Mouse (Mus musculus) gastrocnemius, postnatal 25 days (tissue): ENCODE results near the gene Uncx. TPM values are rescaled to one million over a fixed set of nuclear protein-coding genes. Genes with fewer than 3 reads are reported as not detected.

Source experiments
- DNase-seq: peaks from one replicate; pipeline ENCODE4 v3.0.0; 2022
- total RNA-seq, 2 experiments: library from RNA; stranded (reverse); gene quantifications; 1 replicate in 1 of 2; 2 replicates in 1 of 2; pipeline ENCODE4 v1.2.3; 2021

The Uncx gene
- total RNA-seq, 2 experiments from 2014 or later: not detected

DNA sequence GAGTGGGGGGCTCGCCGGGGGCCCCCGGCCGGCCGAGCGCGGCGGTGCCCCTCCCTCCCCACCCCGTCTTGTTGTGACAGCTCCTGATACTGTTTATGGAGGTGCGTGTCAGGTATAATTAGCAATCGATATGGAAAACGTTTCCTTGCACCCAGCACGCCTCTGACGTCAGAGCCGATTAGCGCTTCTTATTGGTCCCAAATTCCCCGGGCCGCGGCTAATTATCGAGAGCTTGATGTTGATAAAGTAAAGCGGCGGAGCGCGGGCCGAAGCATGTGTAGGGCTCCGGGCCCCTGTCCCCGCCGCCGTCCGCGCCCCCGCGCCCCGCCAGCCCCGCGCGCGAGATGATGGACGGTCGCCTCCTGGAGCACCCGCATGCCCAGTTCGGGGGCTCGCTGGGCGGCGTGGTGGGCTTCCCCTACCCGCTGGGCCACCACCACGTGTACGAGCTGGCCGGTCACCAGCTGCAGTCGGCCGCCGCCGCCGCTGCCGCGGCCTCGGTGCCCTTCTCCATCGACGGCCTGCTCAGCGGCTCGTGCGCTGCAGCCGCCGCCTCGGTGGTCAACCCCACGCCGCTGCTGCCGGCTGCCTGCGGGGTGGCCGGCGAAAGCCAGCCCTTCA is 466 bp downstream of the Uncx start:
- DNase-seq: no peak

DNA sequence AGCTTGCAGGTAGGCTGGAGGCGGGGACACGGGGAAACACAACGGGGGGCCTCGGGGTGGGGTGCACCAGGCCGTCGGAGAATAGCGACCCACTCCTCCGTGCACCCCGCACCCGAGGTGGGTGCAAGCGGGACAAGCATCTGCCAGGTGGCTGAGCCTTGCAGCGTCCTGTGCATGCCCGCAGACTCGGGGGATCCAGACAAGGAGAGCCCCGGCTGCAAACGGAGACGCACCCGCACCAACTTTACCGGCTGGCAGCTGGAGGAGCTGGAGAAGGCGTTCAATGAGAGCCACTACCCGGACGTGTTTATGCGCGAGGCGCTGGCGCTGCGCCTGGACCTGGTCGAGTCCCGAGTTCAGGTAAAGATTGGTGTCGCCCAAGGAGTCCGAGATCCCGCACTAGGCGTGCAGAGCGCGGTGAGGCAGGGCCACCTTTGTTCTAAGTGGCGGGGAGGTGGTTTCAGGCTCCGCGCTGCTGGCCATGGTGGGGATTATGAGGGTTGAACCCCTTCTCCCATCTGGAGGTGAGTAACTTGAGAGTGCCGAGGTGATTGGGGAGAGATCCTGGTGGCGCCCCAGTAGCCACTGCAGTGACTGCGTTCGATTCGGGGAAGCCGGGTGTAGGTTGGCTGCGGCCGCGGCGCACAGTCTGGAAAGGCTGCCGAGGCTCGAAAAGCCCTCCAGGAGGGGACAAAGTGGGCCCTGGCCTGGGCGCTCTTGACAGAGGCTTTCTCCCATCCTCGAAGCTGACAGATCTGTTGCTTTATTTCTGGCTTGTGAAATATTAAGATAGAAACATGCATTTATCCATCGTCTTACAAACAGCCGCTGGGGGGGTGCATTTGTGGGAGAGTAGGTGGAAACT is 1.2 kb downstream of the Uncx start:
- no peak for DNase-seq

DNA sequence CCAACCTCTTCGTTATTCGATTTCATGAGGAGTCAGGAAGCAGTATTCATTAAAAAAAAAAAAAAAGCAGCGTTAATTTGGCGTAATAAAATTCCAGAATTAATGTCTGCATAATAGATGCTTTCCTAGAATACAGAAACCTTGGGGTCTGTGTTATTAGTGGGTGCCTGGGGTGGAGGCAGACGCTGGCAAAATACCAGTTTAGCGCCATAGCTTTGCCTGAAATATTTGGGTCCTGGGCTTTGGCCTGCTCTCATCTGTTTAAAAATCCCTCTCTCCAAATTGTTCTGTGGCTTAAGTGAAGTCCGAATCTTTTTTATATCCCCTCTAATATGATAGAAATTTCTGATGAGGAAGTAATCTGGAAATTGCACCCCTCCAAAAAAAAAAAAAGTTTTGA is 1.9 kb downstream of the Uncx start:
- DNase-seq: no peak

DNA sequence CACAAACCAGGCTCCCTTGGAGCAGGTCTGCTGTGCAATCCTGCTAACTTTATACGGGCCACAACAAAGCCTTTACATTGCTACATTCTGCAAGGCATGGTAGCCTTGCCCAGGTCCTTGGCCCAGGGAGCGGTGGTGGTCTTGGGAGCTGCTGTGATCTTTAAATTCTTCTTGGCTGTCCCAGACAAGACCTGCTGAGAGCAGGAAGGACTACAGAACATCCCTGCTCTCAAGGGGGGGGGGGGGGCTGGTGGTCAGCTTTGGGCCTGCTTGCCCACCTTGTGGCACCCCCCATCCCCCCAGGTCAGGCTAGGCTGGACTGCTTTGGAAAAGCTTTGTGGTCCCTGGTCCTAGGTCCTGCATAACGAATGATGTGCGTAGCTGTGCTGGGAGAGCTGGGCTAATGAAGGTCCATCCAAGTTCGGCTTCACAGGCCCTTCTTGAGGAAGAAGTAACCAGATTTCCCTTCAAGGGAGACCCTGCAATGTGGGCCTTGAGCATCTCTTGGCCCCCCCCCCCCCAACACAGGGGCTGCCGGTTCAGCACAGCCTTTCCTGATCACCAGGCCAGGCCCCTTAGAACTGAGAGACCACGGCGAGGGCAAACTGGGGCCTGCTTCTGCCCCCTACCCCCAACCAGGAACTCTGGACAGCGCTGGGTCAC is 2.5 kb downstream of the Uncx start:
- no peak for DNase-seq

DNA sequence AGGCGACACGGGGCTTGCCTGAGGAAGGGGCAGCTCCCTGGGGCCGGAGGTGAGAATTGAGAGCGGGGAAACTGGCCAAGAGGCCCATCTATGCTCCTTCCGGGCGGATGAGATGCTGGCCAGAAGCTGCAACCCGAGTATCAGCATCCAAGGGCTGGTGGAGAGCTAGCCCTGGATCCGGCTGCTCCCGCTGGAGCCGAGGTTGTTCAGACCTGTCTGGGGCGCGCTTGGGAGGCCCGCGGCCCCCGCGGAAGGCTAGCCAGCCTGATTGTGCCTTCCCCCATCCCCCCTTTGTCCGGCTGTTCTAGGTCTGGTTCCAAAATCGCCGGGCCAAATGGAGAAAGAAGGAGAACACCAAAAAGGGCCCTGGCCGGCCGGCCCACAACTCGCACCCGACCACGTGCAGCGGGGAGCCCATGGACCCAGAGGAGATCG is 3.1 kb downstream of the Uncx start:
- DNase-seq: no peak

DNA sequence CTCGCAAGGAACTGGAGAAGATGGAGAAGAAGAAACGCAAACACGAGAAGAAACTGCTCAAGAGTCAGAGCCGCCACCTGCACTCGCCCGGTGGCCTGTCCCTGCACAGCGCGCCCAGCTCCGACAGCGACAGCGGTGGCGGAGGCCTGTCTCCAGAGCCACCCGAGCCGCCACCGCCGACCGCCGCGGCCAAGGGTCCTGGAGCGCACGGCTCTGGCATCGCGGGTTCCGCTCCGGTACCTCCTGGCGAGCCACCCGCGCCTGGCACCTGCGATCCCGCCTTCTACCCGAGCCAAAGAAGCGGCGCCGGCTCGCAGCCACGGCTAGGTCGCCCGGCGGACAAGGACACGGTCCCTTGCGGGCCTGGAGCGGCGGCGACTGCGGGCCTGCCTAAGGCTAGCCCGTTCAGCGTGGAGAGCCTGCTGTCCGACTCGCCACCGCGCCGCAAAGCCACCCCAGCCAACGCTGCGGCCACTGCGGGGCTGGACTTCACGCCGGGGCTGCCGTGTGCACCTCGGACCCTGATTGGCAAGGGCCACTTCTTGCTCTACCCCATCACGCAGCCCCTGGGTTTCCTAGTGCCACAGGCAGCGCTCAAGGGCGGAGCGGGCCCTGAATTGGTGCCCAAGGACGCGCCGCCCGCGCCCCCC is 3.6 kb downstream of the Uncx start:
- no peak for DNase-seq

DNA sequence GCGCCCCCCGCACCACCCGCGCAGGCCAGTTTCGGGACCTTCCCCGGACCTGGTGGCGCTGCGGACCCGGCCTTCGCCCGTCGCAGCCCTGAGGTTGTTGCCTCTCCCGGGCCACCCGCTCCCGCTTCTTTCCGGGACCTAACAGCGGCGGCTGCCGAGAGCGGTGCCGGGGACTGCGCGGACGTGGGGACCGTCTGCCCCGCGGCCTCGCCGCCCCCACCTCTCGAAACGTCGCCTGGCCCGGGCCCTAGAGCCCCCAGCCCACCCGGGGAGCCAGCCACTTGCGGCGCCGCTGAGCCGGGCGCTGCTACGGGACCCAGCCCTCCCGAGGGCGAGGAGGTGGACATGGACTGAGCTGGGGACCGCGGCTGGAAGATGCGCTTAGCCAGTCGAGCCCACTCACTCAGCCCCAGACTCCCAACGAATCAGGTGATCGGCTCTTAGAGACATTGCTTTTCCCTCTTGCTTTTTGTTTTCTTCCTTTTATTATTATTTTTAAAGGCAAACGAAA is 4.2 kb downstream of the Uncx start:
- no peak for DNase-seq

DNA sequence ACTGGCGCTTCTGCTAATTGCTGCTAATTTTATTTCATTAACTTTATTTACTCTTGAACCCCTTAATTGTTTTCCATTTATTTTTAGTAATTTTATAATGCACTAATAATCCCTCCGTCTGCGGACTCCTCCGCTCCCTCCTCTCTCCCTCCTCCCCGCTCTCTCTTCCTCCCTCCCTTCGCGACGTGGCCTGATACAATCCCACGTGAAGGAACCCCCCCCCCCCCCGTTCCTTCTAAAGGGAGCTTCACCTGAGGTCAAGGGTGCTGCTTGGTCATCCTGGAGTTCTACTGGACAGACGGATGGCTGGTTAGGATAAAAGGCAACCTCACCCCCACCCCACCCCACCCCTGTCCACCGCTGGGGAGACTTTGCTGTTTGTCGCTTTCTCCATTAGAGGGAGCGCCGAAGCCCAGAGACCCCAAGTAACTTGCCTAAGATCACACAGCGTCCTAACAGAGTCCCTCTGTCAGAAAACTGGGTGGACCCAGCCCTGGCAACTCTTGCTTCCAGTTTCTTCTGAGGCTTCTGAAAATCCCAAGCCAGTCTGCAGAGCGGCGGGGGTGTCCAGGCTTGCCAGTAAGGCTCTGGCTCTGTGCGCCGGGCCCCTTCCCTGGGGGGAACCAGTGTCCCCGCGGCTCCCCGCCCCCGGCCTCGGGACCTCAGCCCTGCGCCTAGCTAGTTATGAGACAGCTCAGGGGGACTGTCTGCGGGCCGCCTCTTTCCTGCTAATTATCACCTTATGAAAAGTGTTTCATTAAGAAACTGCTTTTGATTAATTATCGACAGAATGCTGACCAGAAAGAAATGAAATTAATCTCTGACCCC is 10.4 kb downstream of the Uncx start:
- no peak for DNase-seq

DNA sequence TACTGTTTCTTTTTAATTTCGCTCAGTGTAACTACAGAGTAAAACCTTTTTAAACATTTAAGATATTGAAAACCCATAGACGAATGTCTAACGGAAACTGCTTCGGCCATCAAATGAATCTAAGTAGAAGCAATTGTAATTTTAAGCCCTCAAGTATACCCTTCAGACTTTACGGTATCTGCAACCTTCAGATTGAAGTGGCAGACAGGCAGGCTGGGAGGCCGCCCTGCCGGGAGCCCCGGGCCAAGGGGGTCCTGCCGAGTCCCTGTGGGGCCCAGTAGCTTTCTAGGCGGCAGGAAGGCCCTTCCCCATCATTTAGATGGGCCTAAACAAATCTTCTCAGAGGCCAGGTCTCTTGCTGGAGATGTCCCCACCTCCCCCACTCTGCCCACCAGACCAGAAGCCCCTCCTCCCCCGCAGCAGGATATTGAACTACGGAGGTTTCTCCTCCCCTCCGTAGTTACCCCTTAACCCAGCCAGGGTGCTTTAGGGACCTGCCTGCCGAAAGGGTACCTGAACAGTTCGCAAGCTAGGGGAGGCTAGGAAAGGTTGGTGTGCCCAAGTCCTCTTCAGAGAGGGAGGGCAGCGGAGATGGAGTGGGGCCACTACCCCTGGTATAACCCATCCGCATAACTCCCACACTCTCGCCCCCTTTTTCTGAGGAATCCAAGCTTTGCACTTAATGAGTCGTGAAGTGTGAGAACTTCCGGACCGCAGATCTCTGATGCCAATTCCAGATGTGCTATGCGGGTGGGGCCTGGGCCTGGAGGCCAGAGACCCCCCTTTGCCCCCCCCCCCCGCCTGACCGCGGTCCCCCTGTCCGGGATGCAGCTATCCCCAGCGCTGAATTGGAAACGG is 11.4 kb downstream of the Uncx start:
- no peak for DNase-seq

DNA sequence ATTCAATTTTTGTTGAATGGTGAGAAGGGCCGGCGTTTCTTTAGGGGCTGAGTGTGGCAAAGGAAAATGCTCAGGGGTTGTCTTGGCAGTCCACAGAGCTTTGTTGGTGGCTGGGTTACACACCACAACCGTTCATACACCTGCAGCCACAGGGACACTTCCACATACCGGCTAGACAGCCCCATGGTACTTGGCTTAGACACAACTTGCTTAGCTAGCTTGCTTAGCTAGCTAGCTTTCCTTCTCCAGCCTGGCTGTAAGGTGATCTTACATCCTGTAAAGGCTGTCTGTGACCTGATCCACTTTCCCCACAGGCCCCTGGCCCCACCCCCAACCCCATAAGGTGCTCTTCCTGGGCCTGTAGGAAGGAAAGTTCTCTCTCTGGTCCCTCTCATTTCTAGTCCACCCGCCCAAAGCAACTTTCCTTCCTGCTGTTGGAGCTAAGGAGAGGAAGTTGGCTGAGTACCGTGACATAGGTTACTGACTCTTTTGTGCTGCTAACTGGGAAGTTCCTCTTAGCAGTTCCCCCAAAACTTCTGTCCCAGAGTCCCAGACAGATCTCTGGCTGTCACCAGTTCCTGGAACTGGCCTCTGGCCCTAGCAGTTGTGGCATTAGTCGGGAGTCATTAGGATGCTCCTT is 12.3 kb downstream of the Uncx start:
- DNase-seq: no peak

DNA sequence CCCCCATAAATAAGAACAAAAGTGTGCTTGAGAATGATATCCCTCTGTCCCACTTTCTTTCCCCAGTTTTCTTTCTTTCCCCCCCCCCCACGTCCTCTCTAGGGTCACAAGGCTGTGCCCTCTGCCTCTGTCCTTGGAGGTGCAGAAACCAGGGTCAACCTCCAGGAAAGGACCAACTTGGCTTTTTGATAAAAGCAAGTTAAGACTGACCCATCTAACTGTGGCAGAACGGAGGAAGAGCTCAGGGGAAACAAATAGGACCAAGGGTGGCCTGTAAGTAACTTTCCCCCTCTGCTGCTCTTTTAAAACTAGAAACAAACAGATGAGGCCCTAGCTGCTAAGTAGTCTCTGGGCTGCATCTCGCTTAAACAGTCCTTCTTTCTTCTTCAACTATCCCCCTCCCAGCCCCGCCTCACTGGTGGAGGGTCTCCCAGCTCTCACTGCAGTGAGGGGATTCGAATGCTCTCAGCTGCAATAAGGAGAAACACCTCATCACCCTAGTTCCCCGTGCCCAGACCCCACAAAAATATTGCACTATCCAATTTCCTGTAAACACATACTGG is 12.9 kb downstream of the Uncx start:
- DNase-seq: no peak

DNA sequence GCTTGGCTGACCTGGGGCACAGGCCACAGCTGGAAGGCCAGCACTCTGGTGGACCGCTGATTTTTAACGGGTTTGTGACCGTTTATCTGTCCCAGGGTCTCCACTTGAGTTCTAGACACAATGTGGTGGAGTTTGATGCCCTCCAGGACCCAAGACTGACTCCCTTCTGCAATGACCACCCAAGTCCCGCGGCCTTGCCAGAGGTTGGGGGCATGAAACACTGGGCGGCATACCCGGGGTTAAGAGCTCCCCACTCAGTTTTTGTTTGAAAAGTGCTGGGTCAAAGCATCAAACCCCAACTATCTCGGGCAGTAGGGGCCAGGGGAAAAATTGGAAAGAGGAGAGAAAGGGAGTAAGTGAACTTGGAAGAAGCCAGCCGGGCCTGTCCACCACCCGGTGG is 13.8 kb downstream of the Uncx start:
- DNase-seq: no peak

DNA sequence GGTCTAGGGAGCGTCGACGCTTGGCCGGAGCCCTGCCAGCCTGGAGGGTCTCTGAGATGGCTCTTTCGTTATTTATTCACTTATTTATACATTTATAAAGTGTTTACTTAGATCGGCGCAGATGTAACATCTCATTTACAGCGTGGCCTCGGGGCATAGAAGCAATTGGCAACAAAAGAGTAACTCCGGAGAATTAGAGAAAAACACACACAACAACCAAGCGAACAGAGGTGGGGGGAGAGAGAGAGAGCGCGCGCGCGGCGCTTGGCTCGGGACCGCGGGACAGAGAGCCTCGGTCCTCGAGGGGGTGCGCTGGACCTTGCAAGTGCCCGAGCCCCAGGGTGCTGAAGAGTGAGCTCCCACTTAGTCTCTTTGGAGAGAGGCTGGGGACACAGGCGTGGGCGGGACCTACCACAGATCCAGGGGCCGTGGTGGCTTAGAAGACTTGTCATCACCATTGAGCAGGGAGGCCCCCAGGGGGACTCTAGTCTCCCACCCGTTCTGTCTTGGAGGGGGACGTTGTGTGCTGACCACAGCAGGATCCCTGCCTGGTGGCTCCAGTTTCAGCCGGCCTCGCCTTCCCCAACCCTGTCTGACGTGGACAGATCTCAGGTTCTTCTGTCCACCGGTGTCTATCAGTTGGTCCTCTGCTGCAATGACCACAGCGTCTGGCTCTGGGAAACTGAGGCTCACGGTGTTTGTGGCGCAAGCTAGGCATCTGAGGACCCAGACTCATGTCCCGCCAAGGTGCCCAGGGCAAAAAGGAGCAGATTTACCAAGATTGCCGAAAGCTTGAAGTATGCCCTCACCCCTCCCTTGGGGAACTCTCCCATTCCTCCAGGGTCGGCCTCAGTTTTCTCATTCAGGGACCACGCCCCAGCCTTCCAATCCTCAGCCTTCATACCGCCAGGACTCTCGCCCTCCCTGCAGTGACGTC is 14.5 kb downstream of the Uncx start:
- no peak for DNase-seq

DNA sequence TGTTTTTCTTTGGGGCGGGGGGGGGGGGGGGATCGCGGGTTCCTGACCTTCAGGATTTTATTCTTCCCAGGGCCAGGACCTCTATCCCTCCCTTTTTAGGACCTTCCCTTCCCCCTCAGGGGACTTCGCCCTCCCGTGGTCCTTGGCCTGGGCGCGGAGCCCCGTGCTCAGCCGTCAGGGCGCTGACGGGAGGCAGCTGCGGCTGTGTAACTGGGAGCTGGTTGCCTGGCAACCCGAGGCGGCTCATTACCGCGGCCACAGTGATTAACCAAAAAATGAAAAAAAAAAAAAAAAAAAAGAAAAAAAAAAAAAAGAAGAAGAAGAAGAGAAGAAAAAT is 15.1 kb downstream of the Uncx start:
- DNase-seq: no peak

DNA sequence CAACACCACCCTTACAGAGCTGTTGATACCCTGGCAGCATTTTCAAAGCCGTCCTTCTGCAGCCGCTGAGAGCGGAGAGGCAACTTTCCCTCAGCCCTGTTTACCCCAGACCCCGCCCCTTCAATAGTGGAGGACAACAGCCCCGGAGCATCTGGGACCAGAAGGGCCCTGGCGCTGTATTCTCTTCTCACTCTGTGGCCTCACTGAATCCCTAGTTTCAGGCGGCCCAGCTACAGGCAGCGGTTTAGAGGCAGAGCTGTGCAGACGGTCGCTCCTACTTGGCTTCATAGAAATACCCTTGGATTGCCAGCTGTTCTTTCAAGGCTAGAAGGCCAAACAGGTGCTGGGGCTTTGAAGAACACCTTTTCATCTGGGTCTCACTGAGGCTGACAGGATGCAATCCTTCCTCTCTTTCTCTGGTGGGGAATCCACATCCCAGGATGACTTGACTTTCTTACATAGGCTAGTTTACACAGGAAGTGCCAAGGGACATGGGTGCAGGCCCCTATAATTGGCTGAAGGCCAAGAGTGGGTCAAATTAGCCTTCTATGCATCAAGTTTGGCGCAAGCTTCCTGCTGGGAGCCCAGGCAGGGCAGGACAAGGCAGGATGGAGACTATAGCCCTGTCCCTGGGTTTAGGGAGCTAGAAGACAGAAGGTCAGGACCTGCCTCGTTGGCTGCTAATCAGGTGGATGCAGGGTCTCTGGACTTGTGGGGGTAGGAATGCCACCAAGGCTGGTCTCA is 15.8 kb downstream of the Uncx start:
- DNase-seq: no peak

DNA sequence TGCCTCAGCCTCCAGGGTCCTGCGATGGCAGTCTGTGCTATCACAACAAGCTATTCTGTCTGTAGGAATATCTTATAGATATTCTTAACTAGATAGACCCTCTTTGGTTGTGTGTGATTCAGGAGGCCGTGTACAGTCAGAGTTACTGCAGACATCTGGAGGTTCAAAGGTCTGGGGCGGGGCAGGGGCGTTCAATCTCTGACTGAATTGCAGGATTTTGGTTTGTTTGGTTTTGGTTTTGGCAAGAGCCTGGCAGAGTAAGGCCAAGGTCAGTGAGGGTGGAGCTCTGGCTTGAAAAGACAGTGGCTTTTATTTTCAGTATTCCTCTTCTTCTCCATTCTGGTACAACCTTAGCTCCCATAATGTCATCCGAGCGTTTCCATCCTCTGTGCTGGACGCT is 16.5 kb downstream of the Uncx start:
- no peak for DNase-seq

DNA sequence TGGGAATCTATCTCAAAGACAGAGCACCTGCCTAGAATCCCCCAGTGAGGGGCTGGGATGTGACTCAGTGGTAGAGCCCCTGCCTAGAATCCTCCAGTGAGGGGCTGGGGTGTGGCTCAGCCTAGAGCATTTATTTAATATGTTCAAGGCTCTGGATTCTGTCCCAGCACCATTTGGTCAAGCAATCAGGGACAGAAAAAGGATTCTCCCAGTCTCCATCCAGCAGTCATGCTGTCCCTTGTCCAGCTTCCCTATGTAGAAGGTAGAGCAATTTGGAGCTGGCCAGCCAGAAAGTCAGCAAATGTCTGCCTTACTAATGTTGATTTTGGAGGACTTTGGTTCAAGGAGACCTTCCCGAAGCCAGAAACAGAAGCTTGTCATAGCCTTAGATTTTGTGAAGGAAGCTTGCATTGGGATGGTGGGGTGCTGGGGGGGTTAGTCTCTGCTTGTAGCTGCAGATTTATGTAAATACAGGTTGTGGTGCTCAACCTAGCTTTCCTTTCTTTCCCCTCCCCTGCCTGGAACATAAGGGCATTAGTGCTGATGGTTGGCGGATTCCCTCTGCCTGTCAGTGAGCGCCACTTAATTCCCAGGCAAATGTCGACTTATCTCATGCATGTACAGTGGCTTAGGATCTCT is 18.2 kb downstream of the Uncx start:
- no peak for DNase-seq

DNA sequence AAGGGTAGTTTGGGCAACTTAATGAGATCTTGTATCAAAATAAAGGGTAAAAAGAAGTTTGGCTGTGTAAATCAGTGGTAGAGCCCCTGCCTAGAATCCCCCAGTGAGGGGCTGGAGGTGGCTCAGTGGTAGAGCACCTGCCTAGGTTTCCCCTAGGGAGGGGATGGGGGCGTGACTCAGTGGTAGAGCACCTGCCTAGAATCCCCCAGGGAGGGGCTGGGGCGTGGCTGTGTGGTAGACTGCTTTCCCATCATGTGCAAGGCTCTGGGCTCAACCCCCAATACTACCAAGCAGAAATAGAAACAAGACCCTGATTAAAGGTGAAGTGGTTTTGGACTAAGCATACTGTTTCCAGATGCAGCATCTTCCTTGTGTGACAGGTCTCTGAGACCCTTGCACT is 21.4 kb downstream of the Uncx start:
- DNase-seq: no peak
